Mouse (Mus musculus): ENCODE results near the gene Myo18b.

DNA sequence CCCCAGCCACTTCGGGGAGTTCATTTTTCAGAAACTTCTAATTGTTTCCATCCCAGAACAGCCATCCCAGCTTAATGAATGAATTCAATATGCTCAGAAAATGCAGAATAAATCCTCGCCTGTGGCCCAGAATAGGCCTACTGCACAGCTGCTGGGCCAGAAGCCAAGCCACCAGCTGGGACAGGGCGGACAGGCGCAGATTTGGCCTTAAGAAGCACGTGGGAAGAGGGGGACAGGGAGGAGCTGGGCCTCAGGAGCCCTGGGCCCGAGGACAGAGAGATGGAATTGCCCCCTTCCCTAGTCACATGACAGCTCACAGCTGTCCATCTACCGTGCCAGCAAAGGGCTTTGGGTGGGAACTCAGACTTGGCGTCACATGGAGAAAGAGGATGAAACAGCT lies 43.0 kb downstream of the Myo18b start:
- TF ChIP-seq CHD2 (IDR thresholded peaks at IDR 0.05; ENCODE audit: low read depth, low read length) (no peak), MAFK (IDR thresholded peaks at IDR 0.05; ENCODE audit: insufficient read depth, low read depth, low read length) (no peak), ZNF384 (IDR thresholded peaks at IDR 0.05; ENCODE audit: low read depth, low read length) (no peak), ZC3H11A (IDR thresholded peaks at IDR 0.05; ENCODE audit: borderline replicate concordance, low read depth, low read length) (no peak)

Data from ES-E14 (cell line).